Mouse (Mus musculus) c-Kit-positive CD71-positive TER-119-positive erythroid progenitor cells, embryonic 14.5 days (primary cell): ENCODE measurements at regions not wholly inside any gene's neighbourhood (a gene's known extent, or its start where the extent isn't known, plus 50 kb on each side); places are given as distances from the start of the nearest gene placed in this dataset.

Experiments
- DNase-seq: peaks from one replicate; pipeline ENCODE4 v3.0.0-alpha.2; 2013; ENCODE audit warnings: low spot score

DNA sequence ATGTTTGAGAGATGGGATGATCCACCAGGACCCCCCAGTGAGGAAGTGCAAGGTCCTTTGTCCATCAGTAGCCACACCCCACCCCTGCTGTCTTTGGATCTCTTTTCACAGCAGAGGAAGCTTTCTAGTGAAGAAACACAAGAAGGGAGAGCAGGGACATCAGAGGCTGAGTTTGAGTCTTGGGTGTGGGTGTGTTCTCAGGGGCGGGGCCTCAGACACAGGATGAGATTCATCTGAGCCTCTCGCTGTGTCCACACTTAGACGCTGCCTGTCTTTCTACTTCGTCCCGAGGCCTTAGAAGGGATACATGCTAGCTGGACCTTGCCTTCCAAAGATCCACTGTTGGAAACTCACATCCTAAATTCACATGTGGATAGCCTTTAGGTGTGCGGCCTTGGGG lies 893.5 kb upstream of the Car8 start:
- no peak for DNase-seq

DNA sequence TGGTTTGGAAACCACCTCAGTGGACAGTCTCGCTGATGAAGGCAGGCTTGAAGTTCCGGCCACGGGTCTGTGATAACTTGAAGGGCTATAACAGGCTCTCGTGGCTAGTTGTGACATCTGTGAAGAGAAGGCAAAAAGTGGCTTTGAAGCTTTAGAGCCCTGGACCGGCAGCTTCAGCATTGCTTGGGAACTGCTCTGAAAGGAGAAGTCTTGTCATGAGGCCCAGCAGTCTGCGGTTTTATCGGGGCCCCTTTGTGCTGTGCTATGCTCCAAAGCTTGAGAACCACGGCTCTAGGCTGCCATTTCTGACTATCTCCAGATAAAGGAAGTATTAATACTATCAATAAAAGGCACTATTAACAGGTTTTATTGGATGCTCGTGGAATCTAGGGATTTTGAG lies 892.8 kb upstream of the Car8 start:
- DNase-seq, result no peak

DNA sequence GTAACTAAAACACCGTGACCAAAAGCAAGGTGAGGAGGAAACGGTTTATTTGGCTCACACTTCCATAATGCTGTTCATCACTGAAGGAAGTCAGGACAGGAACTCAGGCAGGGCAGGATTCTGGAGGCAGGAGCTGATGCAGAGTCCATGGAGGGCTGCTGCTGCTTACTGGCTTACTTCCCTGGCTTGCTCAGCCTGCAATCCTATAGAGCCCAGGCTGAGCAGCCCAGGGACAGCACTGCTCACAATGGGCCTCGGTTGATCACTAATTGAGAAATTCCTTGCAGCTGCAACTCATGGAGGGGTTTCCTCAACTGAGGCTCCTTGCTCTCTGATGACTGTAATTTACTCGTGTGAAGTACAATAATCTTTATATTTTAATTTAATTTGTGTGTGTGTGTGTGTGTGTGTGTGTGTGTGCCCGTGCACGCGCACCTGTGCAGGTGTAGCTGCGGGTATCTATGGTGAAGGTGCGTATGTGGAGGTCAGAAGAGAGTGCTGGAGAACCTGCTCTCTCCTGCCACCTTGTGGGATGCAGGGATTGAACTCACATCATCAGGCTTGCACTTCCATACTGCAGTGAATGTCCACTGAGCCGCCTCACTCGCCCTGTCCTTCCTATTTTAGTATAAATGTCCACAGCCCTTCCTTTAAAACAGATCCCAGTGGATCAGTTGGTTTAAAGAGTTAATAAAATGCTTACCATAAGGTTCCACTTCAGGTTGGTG lies 886.6 kb upstream of the Car8 start:
- DNase-seq, result no peak

DNA sequence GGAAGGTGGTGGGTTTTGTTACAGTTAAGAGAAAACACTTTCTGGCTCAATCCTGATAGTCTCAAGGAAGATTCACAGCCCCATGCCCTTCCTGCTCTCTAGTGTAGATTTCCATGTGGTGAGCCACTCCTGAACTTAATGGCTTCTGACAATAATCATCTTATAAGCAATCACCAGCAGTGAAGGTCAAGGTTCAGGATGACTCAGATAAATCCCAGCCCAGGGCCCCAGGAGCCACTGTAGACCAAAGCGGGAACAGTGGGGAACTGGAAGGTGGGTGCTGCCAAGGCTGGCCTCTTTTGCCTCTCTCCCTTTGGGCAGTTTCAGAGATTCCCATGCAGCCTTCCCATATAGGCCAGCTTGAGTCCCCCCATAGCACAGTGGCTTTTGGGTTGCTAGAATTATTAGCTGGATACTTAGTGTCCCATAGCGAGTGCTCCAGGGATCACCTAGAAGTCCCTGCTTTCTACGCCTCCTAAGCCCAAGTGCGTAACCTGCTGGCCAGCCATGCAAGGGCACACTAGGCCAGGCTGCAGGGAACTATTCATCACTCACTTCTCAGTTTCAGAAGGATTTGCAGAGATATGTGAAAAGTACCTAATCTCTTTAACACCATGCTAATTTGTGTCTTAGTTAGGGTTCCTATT lies 885.9 kb upstream of the Car8 start:
- DNase-seq, result no peak

DNA sequence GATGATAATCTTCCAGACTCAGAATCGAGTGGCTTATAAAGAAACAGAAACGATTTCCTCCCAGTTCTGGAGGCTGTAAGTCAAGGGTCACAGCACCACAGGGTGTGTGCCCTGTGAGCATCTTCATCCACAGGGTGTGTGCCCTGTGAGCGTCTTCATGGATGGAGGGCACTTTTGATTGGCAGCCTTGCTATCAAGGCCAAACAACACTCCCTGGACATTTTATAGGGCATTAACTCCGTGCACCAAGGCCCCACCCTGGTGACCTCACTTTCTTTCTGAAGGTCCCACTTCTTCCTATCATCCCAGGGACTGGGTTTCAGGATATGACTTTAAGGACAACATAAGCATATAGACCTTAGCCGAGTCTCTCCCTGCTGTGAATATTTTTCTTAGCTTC lies 885.3 kb upstream of the Car8 start:
- no peak for DNase-seq

DNA sequence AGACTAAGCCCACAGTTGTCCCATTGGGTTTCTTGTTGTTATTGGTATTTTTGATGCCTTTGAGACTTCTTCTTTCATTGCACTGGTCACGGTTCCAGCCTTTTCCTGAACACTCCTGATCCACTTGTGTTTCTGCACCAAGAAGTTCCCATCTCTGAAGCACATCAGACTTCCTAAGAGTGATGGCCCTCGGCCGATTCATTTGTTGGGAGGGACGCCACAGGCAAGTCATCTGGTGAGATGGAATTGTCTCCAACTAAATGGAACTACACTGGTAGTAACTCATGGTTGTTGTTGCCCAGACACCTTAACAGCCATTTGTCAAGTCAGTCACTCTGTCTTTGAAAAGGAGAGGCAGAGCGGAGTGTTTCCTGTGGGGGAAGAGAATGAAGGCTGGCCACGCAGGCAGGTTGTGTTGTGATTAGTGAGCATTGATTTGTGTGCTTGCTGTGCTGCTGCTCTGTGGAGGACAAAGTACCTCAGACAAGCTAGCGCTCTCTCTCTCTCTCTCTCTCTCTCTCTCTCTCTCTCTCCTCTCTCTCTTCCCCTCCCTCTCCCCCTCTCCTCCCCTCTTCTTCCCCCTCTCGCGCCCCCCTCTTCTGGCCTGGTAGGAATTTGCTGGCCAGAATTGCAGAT lies 884.7 kb upstream of the Car8 start:
- no peak for DNase-seq

DNA sequence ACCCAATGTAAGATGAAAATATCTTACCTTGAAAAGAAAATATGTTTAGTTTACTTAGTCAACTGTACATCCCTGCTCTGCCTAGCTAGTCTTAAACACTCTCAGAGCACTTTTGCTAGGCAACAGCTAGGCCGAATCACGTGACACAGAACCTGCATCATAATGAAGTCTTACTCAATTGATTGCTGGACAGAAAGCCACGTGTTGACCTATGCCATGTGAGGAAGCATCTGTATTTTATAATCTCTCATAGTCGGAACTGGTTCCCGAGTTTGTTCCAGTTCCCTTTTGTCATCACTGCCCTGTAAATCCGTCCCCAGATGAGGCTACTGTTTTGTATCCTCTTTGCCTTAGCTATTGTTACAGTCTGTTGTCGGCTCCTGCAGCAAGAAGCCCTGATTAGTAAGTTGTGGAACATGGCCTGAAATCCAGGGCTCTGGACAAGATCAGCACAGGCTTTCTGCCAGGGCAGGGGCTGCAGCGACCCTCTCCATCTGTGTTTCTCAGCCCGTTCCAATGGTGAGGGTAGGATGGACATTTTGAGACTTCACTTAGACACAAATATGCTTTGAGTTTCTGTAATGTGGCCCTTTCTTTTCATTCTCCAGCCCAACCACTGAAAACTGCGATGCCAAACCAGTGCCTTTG lies 883.9 kb upstream of the Car8 start:
- DNase-seq, result no peak

DNA sequence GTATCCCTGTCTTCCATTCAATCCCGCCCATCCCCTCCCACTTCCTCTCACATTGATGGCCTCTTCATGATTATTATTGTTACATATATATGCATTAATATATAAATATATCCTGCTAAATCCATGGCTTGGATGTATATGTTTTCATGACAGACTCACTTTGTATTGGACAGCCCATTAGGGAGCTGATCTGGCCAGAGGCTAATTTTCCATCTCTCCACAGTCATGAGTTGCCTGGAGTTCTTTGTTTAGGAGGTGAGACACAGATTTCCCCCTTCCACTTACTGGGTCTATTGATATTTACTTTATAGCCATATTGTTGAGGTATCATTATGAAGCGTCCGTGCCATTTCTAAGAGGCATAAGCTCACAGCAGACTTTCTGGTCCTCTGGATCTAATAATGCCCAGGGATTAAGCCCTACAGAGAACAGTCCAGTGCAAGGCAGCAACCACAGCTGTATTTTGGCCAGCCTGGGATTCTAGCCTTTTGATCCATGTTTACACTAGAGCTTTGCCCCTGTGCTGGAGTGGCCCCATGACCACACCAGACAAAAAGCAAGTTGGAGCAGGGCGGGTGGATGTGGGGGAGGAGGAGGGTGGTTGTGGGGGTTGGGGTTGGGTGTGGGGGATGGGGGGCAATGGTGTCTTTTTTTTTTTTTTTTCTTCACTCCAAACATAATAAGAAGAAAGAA lies 878.3 kb upstream of the Car8 start:
- no peak for DNase-seq

DNA sequence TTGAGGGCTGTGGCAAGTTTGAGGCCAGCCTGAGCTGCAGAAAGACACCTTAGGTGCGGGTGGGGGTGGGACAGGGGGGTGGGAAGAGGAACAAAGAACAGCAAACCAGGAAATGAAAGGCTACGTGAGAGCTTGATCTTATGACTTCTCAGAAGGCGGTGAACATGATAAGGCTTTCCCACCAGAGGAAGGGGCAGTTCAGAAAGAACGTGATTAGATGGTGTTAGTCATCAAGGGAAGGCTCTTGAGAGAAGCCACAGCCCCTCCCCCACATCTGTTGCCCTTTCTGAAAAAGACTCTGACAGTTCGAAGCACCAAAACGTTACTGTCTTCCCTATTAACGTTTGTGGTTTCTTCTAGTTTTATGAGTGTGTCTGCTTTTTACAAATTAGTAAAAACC lies 877.0 kb upstream of the Car8 start:
- DNase-seq, result peak; percentile 14

DNA sequence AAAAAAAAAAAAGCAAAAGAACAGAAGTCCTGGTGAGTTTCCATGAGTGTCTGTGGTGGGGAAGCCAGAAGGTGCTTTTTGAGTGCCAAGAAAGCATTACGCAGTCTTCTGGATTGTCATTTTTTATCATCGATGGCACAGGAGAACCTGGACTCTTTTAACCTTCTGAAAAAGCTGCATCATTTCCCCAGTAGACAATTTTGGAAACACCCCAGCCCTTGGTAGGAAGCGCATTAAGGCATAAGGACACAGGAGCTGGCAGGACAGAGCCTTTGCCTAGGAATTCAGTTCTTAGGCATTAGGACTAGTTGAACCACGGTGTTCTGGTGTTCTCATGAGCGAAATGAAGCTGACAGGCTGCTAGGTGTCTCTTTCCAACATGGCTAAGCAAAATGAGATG lies 875.1 kb upstream of the Car8 start:
- no peak for DNase-seq

DNA sequence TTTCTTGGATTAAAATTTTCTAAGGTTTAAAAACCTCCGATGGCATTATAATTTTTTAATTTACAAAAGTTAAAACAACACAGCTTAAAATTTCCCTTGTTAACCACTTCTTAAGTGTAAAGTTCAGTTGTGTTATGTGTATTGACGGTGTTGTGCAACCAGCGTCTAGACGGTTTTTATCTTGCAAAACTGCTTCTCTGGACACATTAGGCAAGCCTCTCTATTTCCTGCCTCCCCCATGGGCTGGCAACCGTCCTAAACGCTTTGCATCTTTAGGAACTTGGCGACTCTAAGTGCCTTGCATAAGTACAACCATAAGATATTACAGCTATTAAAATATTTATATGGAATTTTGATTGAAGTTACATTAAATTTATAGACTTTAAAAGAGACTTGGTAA lies 871.5 kb upstream of the Car8 start:
- no peak for DNase-seq

DNA sequence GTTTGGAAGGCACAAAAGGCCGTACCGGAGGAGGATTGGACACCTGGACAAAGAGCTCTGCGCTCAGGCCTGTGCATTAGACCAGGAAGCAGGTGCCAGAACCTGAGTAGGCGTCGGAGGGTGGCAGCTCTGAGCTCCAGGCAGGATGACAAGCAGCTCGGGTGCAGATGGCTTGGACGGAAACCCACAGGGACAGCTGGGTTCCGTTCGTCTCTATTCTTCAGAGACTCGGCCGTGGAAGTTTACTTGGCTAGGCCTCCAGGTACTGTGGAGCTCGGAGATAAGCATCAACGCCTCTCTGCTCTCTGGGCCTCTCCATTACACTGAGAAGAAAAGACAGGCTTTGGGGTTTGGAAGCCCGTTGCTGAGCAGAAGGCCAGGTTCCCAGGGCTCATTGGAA lies 868.5 kb upstream of the Car8 start:
- no peak for DNase-seq

DNA sequence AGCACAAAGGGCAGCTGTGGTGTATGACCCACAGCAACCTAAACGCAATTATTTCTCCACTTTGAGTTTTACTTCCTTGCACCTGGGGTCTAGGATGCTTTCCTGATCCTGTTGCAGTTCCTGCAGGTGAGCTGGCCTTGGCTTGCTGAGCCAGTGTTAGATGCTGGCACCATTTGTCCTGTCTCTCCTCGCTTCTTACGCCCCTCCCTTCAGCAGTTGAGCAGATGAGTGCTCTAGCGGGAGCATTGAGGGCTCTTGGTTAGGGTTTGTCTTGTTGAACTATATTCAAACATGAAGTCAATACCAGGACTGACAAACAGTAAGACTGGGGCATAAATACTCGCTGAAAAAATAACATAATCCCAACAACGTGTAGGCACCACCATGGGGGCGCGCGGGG lies 867.9 kb upstream of the Car8 start:
- no peak for DNase-seq

DNA sequence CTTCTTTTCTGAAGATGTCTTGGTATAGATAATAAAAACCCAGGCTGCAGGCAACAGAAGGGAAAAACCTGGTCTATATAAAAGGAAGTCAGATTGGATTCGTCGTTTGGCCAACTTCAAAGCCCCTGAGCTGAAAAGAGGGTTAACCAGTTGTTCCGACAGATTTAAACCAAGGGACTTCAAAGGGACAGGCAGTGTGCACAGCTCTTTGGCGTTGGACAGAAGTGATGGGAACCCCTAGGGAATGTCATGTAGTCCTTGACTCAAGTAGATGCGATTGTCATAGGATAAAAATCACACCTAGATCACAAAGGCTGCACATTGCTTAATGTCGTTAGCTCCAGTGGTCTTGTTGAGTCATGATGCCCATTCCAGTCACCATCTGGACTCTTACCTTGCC lies 865.8 kb upstream of the Car8 start:
- DNase-seq, result no peak

DNA sequence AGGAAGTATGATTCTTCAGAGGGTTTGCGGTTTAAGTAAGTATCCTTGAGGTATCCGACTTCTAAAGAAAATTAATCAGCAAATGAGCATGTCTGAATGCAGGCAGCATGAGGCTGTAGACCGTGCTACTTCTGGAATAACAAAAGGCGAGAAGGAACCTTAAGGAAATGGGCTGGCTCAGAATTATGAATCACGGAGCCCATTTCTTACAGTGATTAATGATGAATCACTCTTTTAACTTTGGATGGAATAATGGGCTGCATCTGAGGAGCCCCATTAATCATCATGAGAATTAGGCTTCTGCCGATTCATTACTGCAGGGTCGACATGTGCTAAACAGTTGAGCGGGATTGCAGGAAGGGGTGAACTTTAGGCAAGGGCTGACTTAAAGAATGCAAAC lies 865.1 kb upstream of the Car8 start:
- no peak for DNase-seq

DNA sequence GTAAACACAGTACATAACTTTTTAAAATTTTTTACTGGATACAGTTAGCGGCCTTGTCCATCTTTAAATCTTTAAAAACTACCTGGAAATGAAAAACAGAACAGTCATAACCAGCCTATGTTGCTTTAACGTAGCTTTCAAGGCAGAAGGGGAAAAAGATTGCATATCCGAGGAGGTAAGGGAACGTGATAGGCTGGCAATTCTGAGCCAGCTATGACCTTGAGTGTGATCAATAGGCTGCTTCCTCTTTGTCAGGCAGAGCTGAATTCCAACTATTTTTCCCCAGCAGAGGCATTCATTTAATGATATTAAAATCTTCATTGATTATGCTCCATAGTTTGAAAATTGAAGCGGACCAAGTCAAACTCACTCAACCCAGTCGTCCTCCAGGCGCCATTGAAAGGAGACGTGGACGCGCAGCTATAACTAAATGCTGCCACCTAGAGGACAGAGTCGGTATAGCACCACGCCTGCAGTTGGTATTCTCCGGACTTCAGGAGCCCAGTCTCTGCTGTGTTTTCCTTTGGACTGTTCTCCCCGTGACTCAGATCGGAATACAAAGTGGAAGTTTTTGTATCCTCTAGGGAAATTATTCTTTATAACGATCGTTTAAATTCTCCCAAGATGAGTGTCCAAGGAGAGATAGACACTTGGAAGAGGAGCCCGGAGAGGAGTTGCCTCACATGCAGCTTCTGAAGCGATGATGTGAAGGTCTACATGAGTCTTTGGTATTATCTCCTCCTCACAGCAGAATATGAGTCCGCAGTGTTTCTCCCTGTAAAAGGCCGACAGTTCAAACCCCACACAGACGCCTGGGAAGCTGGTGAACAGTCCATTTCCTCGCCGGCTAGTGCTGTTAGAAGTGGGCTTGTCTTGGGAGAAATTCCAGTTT lies 858.2 kb upstream of the Car8 start:
- DNase-seq, result peak; percentile 69

DNA sequence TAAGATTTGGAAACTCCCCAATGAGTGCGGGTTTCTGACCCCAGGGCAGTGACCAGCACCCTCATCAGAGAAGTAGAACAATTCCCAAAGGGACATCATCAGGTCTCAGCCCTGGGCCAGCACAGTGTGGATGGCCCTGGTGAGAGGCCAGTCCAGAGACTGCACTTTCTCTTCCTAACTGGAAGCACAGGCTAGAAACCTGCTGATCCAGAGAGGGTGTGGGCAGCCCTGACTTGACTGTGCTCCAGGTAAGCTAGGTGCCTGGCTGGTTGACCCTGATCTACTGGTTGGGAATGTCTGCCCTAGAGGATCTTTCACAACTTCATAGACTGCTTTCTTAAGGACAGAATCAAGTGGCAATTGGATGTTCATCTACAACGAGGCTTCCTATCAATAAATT lies 857.4 kb upstream of the Car8 start:
- no peak for DNase-seq

DNA sequence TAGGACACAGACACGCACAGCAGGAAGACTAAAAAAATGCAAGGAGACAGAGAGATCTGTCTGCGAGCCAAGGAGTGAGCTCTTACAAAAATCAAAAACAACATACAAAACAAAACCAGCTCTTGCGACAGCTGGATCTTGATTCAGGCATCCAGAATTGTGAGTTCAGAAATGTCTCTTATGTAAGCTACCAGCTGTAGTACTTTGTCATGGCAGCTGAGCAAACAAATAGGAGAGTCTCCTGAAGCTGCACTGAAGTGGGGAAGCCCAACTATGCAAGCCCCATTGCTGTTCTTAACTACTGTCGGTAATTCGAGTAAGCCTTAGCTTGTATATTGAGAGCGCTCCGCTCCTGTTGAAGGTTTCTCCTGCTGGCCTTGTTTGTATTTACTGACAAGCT lies 856.8 kb upstream of the Car8 start:
- no peak for DNase-seq

DNA sequence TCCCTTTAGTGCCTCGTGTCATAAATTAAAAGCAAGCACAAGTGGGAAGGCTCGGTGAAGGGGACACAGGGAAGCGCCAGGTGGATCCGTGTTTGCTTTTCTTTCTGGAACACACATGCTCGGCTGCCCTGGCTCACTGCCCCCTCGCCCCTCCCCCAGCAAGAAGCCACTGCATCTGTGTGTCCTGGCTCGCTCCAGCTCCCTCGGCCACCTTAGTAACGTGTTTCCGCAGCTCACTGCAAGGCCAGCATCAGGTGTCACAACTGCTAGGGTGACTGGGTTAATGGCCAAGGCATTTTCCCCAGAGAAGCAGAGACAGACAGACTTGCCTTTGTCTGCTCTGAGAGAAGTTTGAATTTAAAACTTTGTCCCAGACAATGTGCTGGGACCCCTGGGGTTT lies 855.7 kb upstream of the Car8 start:
- no peak for DNase-seq

DNA sequence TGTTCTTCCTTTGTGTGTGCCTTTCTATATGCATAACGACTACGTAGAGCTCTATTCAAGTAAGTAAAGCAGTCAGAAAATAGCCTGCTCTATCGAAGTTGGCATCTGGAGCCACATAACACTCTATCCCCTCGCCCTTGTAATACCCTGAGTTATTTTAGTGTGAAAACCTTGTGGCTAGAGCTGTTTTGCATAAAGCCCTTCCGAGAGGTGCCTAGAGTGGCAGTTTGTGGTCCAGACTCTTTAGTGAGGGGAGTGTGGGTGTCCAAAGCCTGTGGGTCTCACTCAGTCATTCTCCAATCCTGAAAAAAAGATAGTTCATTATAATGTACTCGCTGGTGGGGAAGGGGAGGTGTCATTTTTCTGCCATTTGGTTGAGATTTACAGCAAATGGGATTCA lies 855.2 kb upstream of the Car8 start:
- DNase-seq, result no peak

DNA sequence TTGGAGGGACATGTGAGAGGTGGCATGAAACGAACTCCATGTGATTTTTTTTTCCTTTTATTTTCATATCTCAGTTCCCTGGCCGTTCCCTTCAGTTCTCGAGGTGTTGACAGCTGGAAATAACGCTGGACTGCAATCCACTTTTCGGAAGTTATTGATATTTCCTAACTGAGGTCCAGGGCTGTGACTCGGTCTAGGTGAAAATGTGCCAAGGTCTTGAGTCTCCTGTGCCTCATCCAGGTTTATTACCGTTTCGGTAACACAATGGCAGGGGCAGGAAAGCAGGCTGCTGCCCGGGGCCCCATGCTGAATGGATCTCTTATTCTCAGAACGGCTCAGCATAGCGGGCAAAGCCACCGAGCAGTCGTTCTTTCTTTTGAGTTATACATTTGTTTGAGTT lies 844.7 kb upstream of the Car8 start:
- no peak for DNase-seq
